In the genomic region with DNA sequence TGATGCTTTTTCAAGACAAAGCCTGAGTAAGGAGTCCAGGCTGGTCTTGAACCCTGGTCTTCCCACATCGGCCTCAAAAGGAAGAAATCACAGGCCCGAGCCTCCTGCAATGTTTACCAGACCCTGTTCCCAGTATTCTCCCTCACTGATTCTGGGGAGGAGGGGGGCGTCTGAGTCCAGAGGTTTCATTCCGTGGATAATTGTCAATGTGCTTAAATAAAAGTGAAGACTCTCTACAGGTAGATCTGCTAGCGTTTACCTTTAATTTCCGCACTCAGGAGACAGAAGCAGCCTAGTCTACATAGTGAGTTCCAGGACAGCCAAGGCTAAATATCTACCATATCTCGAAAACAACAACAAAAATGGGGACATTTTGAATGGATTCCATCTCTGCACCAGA, we compare ENCODE assay signal across 8 mouse cellular contexts.
DNase-seq lines count a peak whose midpoint lies in the region; ATAC-seq and TF ChIP-seq lines count a peak whose summit lies in the region.

No protein-coding gene starts in this region.

- H3K9me3 ChIP-seq in kidney, embryonic 16.5 days (ENCODE audit: low read length) = no peaks in the 10 kb centered on the region
- no peaks in the 10 kb centered on the region for H3K9me3 ChIP-seq in embryonic facial prominence, embryonic 13.5 days
- H3K9me3 ChIP-seq in hindbrain, embryonic 14.5 days (ENCODE audit: control insufficient read depth, low read length) = no peaks in the 10 kb centered on the region

- no peaks in the 10 kb centered on the region for H3K27me3 ChIP-seq in kidney, embryonic 16.5 days (ENCODE audit: insufficient read depth, low read length)
- no peaks in the 10 kb centered on the region for H3K27me3 ChIP-seq in embryonic facial prominence, embryonic 13.5 days
- 0 out of 2 replicates have a peak, but pooled peaks cover 4% of the 10 kb centered on the region for H3K27me3 ChIP-seq in hindbrain, embryonic 14.5 days (ENCODE audit: control insufficient read depth, insufficient read depth, low read length)
- H3K27me3 ChIP-seq in myocyte (ENCODE audit: control insufficient read depth, insufficient read depth, insufficient read length) = no peaks in the 10 kb centered on the region

- peak overlapping the region; percentile 75; the same call in 1 of the 2 replicates for H3K27ac ChIP-seq in kidney, embryonic 16.5 days (ENCODE audit: low read length)
- H3K27ac ChIP-seq in embryonic facial prominence, embryonic 13.5 days = no peak overlapping the region; the same call in 1 of the 2 replicates
- H3K27ac ChIP-seq in hindbrain, embryonic 14.5 days = no peak overlapping the region

- WGBS in kidney, embryonic 16.5 days = 51% methylated on average over 7 of the region's 7 CpGs
- 48% methylated on average over 7 of the region's 7 CpGs for WGBS in embryonic facial prominence, embryonic 13.5 days
- WGBS in hindbrain, embryonic 14.5 days = 55% methylated on average over 7 of the region's 7 CpGs

- no peak for DNase-seq in kidney, adult 11 months
- DNase-seq in hindbrain, embryonic 14.5 days (ENCODE audit: low spot score) = no peak
- DNase-seq in left cerebral cortex, adult 18-20 months (ENCODE audit: low spot score in 2 of 2) = no peak
- DNase-seq in layer of hippocampus, adult 11-12 months (ENCODE audit: low spot score) = no peak
- DNase-seq in cerebellum, adult 8-10 months = no peak

- peaks cover 36% of the 10 kb centered on the region for H3K4me1 ChIP-seq in kidney, embryonic 16.5 days (ENCODE audit: insufficient read depth, low read length)
- peaks cover 18% of the 10 kb centered on the region for H3K4me1 ChIP-seq in embryonic facial prominence, embryonic 13.5 days
- peaks cover 7% of the 10 kb centered on the region; the same call in 1 of the 2 replicates for H3K4me1 ChIP-seq in hindbrain, embryonic 14.5 days (replicated peaks; ENCODE audit: control insufficient read depth, insufficient read depth, low read length)

- TF ChIP-seq POLR2A in myocyte (IDR thresholded peaks at IDR 0.05; ENCODE audit: insufficient read length, low read depth) = no peak

- peak overlapping the region; percentile 65; the same call in 1 of the 2 replicates for H3K4me2 ChIP-seq in kidney, embryonic 16.5 days (replicated peaks; ENCODE audit: low read depth, low read length)
- peak overlapping the region; percentile 77 for H3K4me2 ChIP-seq in embryonic facial prominence, embryonic 13.5 days
- H3K4me2 ChIP-seq in hindbrain, embryonic 14.5 days (replicated peaks) = peak overlapping the region; percentile 49
- H3K4me2 ChIP-seq in myocyte (ENCODE audit: low read depth) = peak overlapping the region; percentile 100

- no peak overlapping the region for H3ac ChIP-seq in myocyte (ENCODE audit: control insufficient read depth, insufficient read length)

- H3K79me2 ChIP-seq in myocyte (ENCODE audit: control insufficient read depth, insufficient read depth) = no peaks in the 10 kb centered on the region

- no peak overlapping the region for H3K4me3 ChIP-seq in kidney, embryonic 16.5 days (ENCODE audit: low read length)
- H3K4me3 ChIP-seq in embryonic facial prominence, embryonic 13.5 days = peak overlapping the region; percentile 46; the same call in 1 of the 2 replicates
- H3K4me3 ChIP-seq in hindbrain, embryonic 14.5 days (replicated peaks; ENCODE audit: low read length) = no peak overlapping the region
- peak overlapping the region; percentile 23 for H3K4me3 ChIP-seq in myocyte

- no peak for ATAC-seq in kidney, embryonic 16.5 days (ENCODE audit: low FRiP score, low TSS enrichment)
- no peak for ATAC-seq in embryonic facial prominence, embryonic 13.5 days (ENCODE audit: insufficient number of reproducible peaks, insufficient read depth, low FRiP score, low TSS enrichment, low read depth)
- no peak for ATAC-seq in hindbrain, embryonic 14.5 days (ENCODE audit: low FRiP score)

- H3K36me3 ChIP-seq in kidney, embryonic 16.5 days (ENCODE audit: insufficient read depth, low read length) = no peaks in the 10 kb centered on the region
- H3K36me3 ChIP-seq in embryonic facial prominence, embryonic 13.5 days = no peaks in the 10 kb centered on the region
- no peaks in the 10 kb centered on the region for H3K36me3 ChIP-seq in hindbrain, embryonic 14.5 days (replicated peaks; ENCODE audit: control insufficient read depth, insufficient read depth)
- H3K36me3 ChIP-seq in myocyte (ENCODE audit: control insufficient read depth, insufficient read depth) = no peaks in the 10 kb centered on the region

- no peak overlapping the region for H3K9ac ChIP-seq in kidney, embryonic 16.5 days (replicated peaks; ENCODE audit: low read length)
- no peak overlapping the region for H3K9ac ChIP-seq in embryonic facial prominence, embryonic 13.5 days
- no peak overlapping the region for H3K9ac ChIP-seq in hindbrain, embryonic 14.5 days

TF ChIP-seq in myocyte, 11 proteins besides CTCF, POLR2A, EP300 and RAD21:
- TF ChIP-seq REST (IDR thresholded peaks at IDR 0.05; ENCODE audit: insufficient read depth, insufficient read length) (no peak), CEBPB (IDR thresholded peaks at IDR 0.05; ENCODE audit: insufficient read depth, poor library complexity, severe bottlenecking) (no peak), MAX (IDR thresholded peaks at IDR 0.05; ENCODE audit: low read depth) (no peak), POLR2AphosphoS2 (IDR thresholded peaks at IDR 0.05; ENCODE audit: insufficient read length, low read depth) (no peak), MYOD1 (IDR thresholded peaks at IDR 0.05; ENCODE audit: control insufficient read depth in 1 of 3, insufficient read length in 2 of 3, low read depth in 2 of 3) (no peak), TCF12 (IDR thresholded peaks at IDR 0.05; ENCODE audit: insufficient read depth, poor library complexity, severe bottlenecking) (no peak), E2F4 (IDR thresholded peaks at IDR 0.05; ENCODE audit: insufficient read depth) (no peak), USF1 (IDR thresholded peaks at IDR 0.05; ENCODE audit: low read depth) (no peak), MYOG (IDR thresholded peaks at IDR 0.05; ENCODE audit: control insufficient read depth in 1 of 3, insufficient read depth in 1 of 3, insufficient read length in 2 of 3, low read depth in 2 of 3) (no peak), SRF (IDR thresholded peaks at IDR 0.05; ENCODE audit: control insufficient read depth, insufficient read length, low read depth) (no peak), TCF3 (IDR thresholded peaks at IDR 0.05; ENCODE audit: insufficient read length, low read depth) (no peak)

Comparison
In these comparisons a context has a peak if more than half of its experiments do, and no peak if none do; other contexts are left out.
1. H3K4me2 ChIP-seq: peak in every context shown above with its lines; median percentile 100 in myocyte; 77 in embryonic facial prominence, embryonic 13.5 days; 65 in kidney, embryonic 16.5 days; 49 in hindbrain, embryonic 14.5 days.
2. H3K4me3 ChIP-seq: peak in embryonic facial prominence, embryonic 13.5 days (single experiment) and myocyte (single experiment); none in kidney, embryonic 16.5 days (single experiment) and hindbrain, embryonic 14.5 days (single experiment).